Mouse (Mus musculus) liver, postnatal 0 days (tissue): ENCODE measurements around the gene Utp20. TPM values are rescaled to one million over a fixed set of nuclear protein-coding genes. Genes with fewer than 3 reads are reported as not detected.
A peak's percentile ranks its signal among the peaks of the same experiment; 100 is the strongest.
"Not testable (repeated sequence)": the region's sequence is repeated elsewhere in the genome, so short reads cannot be mapped to it uniquely, and the experiment has no call there.

Experiments used
- ATAC-seq: fragments of 200-750 bp; cut with Nextera tagmentation; 2 replicates; pipeline ENCODE4 v1.8.0; 2017; ENCODE audit warnings: mild to moderate bottlenecking, moderate library complexity
- DNase-seq: peaks from one replicate; pipeline ENCODE4 v3.0.0-alpha.2; 2016
- H3K27ac ChIP-seq: fragments of 300-500 bp; sonication (generic); 2 replicates; pipeline ENCODE4 v1.5.1; 2014; ENCODE audit warnings: antibody characterized with exemption, moderate library complexity, mild to moderate bottlenecking, low read depth
- H3K27me3 ChIP-seq: fragments of 300-500 bp; sonication (generic); 2 replicates; pipeline ENCODE4 v1.6.1; 2014; ENCODE audit warnings: low read length, control low read depth, mixed read lengths; ENCODE audit not compliant: insufficient read depth
- H3K36me3 ChIP-seq: fragments of 300-500 bp; sonication (generic); replicated peaks from 2 replicates; pipeline ENCODE4 v1.6.1; 2014; ENCODE audit warnings: mild to moderate bottlenecking, control low read depth, low read length, moderate library complexity, mixed read lengths; ENCODE audit not compliant: insufficient read depth
- H3K4me1 ChIP-seq: fragments of 300-500 bp; sonication (generic); 2 replicates; pipeline ENCODE4 v1.6.1; 2014; ENCODE audit warnings: antibody characterized with exemption, mild to moderate bottlenecking, control low read depth; ENCODE audit not compliant: insufficient read depth
- H3K4me2 ChIP-seq: fragments of 300-500 bp; sonication (generic); 2 replicates; pipeline ENCODE4 v1.6.1; 2014; ENCODE audit warnings: low read depth, mild to moderate bottlenecking, low read length, moderate library complexity, mixed read lengths
- H3K4me3 ChIP-seq: fragments of 300-500 bp; sonication (generic); 2 replicates; pipeline ENCODE4 v1.5.1; 2014; ENCODE audit warnings: low read depth, low read length
- H3K9ac ChIP-seq: fragments of 300-500 bp; sonication (generic); replicated peaks from 2 replicates; pipeline ENCODE4 v1.6.1; 2014; ENCODE audit warnings: mild to moderate bottlenecking, moderate library complexity
- H3K9me3 ChIP-seq: fragments of 300-500 bp; sonication (generic); 2 replicates; pipeline ENCODE4 v1.6.1; 2016; ENCODE audit warnings: mild to moderate bottlenecking, control low read depth, low read length, mixed read lengths
- CTCF ChIP-seq: sonication (generic); IDR thresholded peaks from 2 replicates; pipeline ENCODE4 v1.5.1; 2016; ENCODE audit warnings: antibody characterized with exemption, low read depth
- EP300 ChIP-seq: IDR thresholded peaks from 2 replicates; pipeline ENCODE4 v1.6.1; 2016; ENCODE audit warnings: antibody characterized with exemption, low read depth, mild to moderate bottlenecking
- WGBS: fragments of 180-500 bp; shearing (Covaris S2); extraction: QIAGEN DNeasy Blood & Tissue Kit; methylation state at CpG from one replicate; pipeline ENCODE4 v1.1.7; 2014; ENCODE audit not compliant: insufficient replicate concordance; 5-methylcytosine and 5-hydroxymethylcytosine counted together
- polyA plus RNA-seq: library from polyadenylated mRNA; unstranded; fragments of >200 nt; fragmentation: Nextera tagmentation; extraction: Ambion mirVana; gene quantifications from 2 replicates; pipeline ENCODE4 v1.2.1, GENCODE M21; 2015

The Utp20 gene
- polyA plus RNA-seq, 1 experiment from 2014 or later: 3.6 TPM

- peaks cover 45% of the 10 kb centered on the region for H3K36me3 ChIP-seq
- H3K4me2 ChIP-seq: no peak overlapping the region
- WGBS: 82% methylated on average over 8 of the region's 8 CpGs
Measured at GRCm38 (mm10) chr10:88794606-88795005, 32.0 kb downstream of the Utp20 start.

DNA sequence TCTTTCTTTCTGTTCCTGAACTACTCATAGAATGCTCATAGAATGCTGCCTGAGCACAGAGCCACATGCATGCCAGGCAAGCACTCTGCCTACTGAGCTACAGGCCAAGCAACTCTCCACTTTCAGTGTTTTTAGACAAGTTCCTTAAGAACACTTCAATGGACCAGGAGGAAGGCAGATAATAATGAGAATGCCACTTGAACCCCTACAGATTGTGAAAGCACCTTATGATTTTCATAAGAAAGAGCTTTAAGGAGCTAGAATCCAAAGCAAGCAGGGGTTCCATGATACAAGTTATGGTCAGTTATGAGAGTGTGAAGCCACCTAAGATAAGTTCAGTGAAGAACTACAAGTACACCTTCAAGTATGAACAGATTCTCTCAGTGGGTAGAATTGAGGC, 32.9 kb downstream of the Utp20 start:
- ATAC-seq (no peak), DNase-seq (no peak)
- H3K36me3 ChIP-seq: peaks cover 41% of the 10 kb centered on the region
- H3K4me3 ChIP-seq: no peak overlapping the region
- no peak overlapping the region for H3K9ac ChIP-seq
- H3K27ac ChIP-seq: no peak overlapping the region
- no peak overlapping the region for H3K4me2 ChIP-seq
- no peak for TF ChIP-seq CTCF
- no peaks in the 10 kb centered on the region for H3K9me3 ChIP-seq
- H3K4me1 ChIP-seq: no peaks in the 10 kb centered on the region
- no peaks in the 10 kb centered on the region for H3K27me3 ChIP-seq

More at GRCm38 (mm10) chr10:88794606-88795005, 32.0 kb downstream of the Utp20 start:
- DNase-seq (no peak), ATAC-seq (no peak)
- TF ChIP-seq EP300 (no peak), CTCF (no peak)
- no peak overlapping the region for H3K27ac ChIP-seq
- no peak overlapping the region for H3K9ac ChIP-seq
- no peaks in the 10 kb centered on the region for H3K4me1 ChIP-seq
- no peaks in the 10 kb centered on the region for H3K27me3 ChIP-seq
- H3K9me3 ChIP-seq: no peaks in the 10 kb centered on the region
- no peak overlapping the region for H3K4me3 ChIP-seq

DNA sequence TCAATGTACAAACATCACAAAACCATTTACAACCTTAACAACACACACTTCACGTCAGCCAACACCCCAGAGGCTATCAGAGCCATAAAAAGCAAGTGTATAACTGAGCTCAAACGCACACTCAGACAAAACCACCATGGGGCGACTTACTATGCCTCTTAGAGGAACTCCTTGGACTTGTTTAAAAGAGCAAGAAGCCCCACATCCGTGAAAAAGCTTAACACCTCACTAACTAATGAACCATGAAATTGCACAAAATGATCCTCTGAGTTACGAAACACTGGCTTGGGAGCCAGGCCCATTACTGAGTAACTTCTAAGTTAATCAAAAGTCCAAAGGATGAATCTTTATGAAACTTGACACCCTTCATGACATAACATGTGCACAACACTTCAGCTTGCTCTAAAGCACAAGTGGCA, 42.1 kb downstream of the Utp20 start:
- DNase-seq (no peak), ATAC-seq (peak; percentile 89)
- Histone ChIP-seq H3K9ac (no peak overlapping the region), H3K4me2 (no peak overlapping the region), H3K27ac (peak overlapping the region; percentile 45; the same call in 1 of the 2 replicates), H3K9me3 (no peaks in the 10 kb centered on the region), H3K36me3 (peaks cover 19% of the 10 kb centered on the region; the same call in 1 of the 2 replicates), H3K27me3 (no peaks in the 10 kb centered on the region), H3K4me3 (no peak overlapping the region), H3K4me1 (no peaks in the 10 kb centered on the region)
- TF ChIP-seq CTCF: no peak
- TF ChIP-seq EP300: peak; percentile 23; the same call in 1 of the 2 replicates
- WGBS: 62% methylated on average over 5 of the region's 5 CpGs

GRCm38 (mm10) chr10:88783941-88784340, 42.7 kb downstream of the Utp20 start:
- Histone ChIP-seq H3K27me3 (no peaks in the 10 kb centered on the region), H3K4me3 (no peak overlapping the region), H3K4me2 (no peak overlapping the region), H3K9ac (no peak overlapping the region), H3K9me3 (no peaks in the 10 kb centered on the region), H3K4me1 (no peaks in the 10 kb centered on the region), H3K27ac (peak overlapping the region; percentile 45; the same call in 1 of the 2 replicates), H3K36me3 (peaks cover 18% of the 10 kb centered on the region; the same call in 1 of the 2 replicates)
- 90% methylated on average over 5 of the region's 5 CpGs for WGBS
- ATAC-seq (no peak; the same call in 1 of the 2 replicates), DNase-seq (no peak)
- TF ChIP-seq EP300 (no peak), CTCF (no peak)

DNA sequence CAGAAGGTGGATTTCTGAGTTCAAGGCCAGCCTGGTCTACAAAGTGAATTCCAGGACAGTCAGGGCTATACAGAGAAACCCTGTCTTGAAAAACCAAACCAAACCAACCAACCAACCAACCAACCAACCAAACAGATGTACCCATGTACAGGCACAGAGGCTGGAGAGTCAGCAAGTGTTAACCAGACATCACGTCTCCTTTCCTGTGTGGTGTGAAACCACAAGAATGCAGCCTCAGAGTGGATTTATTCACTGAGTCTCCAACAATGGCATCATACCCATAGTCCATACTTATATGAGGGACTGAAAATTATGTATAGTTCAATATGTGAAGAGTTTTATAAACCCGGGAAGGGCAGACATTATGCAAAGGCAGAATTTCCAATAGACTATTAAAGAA, 43.5 kb downstream of the Utp20 start:
- not testable (repeated sequence) for H3K9me3 ChIP-seq, H3K27ac ChIP-seq, H3K4me1 ChIP-seq, H3K9ac ChIP-seq, DNase-seq, H3K4me2 ChIP-seq, H3K4me3 ChIP-seq, ATAC-seq, H3K27me3 ChIP-seq
- WGBS: 75% methylated on average over 2 of the region's 2 CpGs
- H3K36me3 ChIP-seq: peaks cover 19% of the 10 kb centered on the region

DNA sequence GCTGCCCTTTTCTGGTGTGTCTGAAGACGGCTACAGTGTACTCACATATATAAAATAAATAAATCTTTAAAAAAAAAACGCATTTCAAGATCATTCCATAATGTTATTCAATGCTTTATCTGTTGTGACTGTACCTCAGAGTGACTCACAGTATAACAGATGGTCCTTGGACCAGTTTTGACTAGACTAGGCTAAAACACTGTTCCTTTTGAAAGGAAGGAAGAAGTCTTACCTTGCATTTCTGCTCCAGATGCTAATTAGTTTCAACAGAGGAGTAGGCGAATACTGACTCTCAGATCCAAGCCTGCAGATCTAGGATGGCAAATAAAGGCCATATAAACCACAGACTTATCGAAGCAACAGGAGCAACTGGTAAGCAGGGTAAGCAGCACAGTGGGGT, 45.9 kb downstream of the Utp20 start:
- Histone ChIP-seq H3K4me1 (no peaks in the 10 kb centered on the region), H3K27ac (no peak overlapping the region), H3K36me3 (peaks cover 21% of the 10 kb centered on the region), H3K9me3 (no peaks in the 10 kb centered on the region), H3K4me2 (no peak overlapping the region), H3K9ac (no peak overlapping the region), H3K27me3 (no peaks in the 10 kb centered on the region), H3K4me3 (no peak overlapping the region)
- no peak for ATAC-seq
- WGBS: 73% methylated on average over 4 of the region's 4 CpGs
- TF ChIP-seq CTCF: no peak
- no peak for TF ChIP-seq EP300
- DNase-seq: no peak

GRCm38 (mm10) chr10:88776206-88776605, 50.4 kb downstream of the Utp20 start:
- Histone ChIP-seq H3K27me3 (no peaks in the 10 kb centered on the region), H3K9me3 (no peaks in the 10 kb centered on the region), H3K4me2 (no peak overlapping the region), H3K4me1 (no peaks in the 10 kb centered on the region), H3K9ac (no peak overlapping the region), H3K27ac (no peak overlapping the region), H3K4me3 (no peak overlapping the region), H3K36me3 (peaks cover 30% of the 10 kb centered on the region)
- ATAC-seq: no peak
- WGBS: 75% methylated on average over 6 of the region's 6 CpGs
- no peak for DNase-seq
- TF ChIP-seq CTCF (no peak), EP300 (no peak)

GRCm38 (mm10) chr10:88772965-88773364, 53.6 kb downstream of the Utp20 start:
- not testable (repeated sequence) for H3K27me3 ChIP-seq, H3K4me1 ChIP-seq, H3K4me3 ChIP-seq, DNase-seq, H3K27ac ChIP-seq, ATAC-seq, H3K9me3 ChIP-seq, H3K9ac ChIP-seq, H3K4me2 ChIP-seq
- H3K36me3 ChIP-seq: peaks cover 40% of the 10 kb centered on the region
- 83% methylated on average over 5 of the region's 5 CpGs for WGBS
